In genomic region chr8:120334878-120335261, GRCm38 (mm10) we compare ENCODE assay signal across 8 mouse cellular contexts.
DNase-seq lines count a peak whose midpoint lies in the region; ATAC-seq and TF ChIP-seq lines count a peak whose summit lies in the region.

No protein-coding gene starts in this region.

- peak overlapping the region; percentile 56; the same call in 1 of the 2 replicates for H3K9ac ChIP-seq in heart, embryonic 11.5 days (ENCODE audit: low read depth, low read length)
- peak overlapping the region; percentile 63; the same call in 1 of the 2 replicates for H3K9ac ChIP-seq in ES-Bruce4 (ENCODE audit: low read depth, poor library complexity, severe bottlenecking)
- H3K9ac ChIP-seq in embryonic facial prominence, embryonic 14.5 days (ENCODE audit: low read depth, low read length) = 0 out of 2 replicates have a peak overlapping the region, but pooled peaks have one; percentile 3
- peak overlapping the region; percentile 26; the same call in 1 of the 2 replicates for H3K9ac ChIP-seq in midbrain, embryonic 15.5 days

- TF ChIP-seq CTCF in ES-Bruce4 (IDR thresholded peaks at IDR 0.05; ENCODE audit: low read depth, low read length) = no peak

- H3K27me3 ChIP-seq in heart, embryonic 11.5 days (ENCODE audit: control insufficient read depth, insufficient read depth, low read length) = no peaks in the 10 kb centered on the region
- H3K27me3 ChIP-seq in ES-Bruce4 (ENCODE audit: control insufficient read depth, insufficient read depth, low read length, poor library complexity, severe bottlenecking) = no peaks in the 10 kb centered on the region
- H3K27me3 ChIP-seq in embryonic facial prominence, embryonic 14.5 days (replicated peaks; ENCODE audit: control insufficient read depth, insufficient read depth, low read length) = no peaks in the 10 kb centered on the region
- H3K27me3 ChIP-seq in midbrain, embryonic 15.5 days (replicated peaks) = no peaks in the 10 kb centered on the region

- H3K4me2 ChIP-seq in heart, embryonic 11.5 days = peak overlapping the region; percentile 50
- 0 out of 2 replicates have a peak overlapping the region, but pooled peaks have one; percentile 32 for H3K4me2 ChIP-seq in embryonic facial prominence, embryonic 14.5 days (ENCODE audit: low read depth, low read length)
- H3K4me2 ChIP-seq in midbrain, embryonic 15.5 days = no peak overlapping the region

- intact Hi-C loops in heart, postnatal 25 days (cut with DNase I) = no loop called here

- peak; percentile 96 for TF ChIP-seq EP300 in ES-Bruce4 (IDR thresholded peaks at IDR 0.05; ENCODE audit: insufficient read depth, low read depth, low read length)

- peaks cover 46% of the 10 kb centered on the region for H3K4me1 ChIP-seq in heart, embryonic 11.5 days (ENCODE audit: control insufficient read depth, insufficient read depth, low read length)
- peaks cover 27% of the 10 kb centered on the region for H3K4me1 ChIP-seq in ES-Bruce4 (ENCODE audit: control insufficient read depth, insufficient read depth, low read length)
- peaks cover 31% of the 10 kb centered on the region for H3K4me1 ChIP-seq in embryonic facial prominence, embryonic 14.5 days (ENCODE audit: control insufficient read depth, insufficient read depth, low read length)
- peaks cover 42% of the 10 kb centered on the region for H3K4me1 ChIP-seq in midbrain, embryonic 15.5 days

- H3K27ac ChIP-seq in heart, embryonic 11.5 days (ENCODE audit: low read depth, low read length) = peak overlapping the region; percentile 66
- H3K27ac ChIP-seq in ES-Bruce4 (ENCODE audit: insufficient read depth, low read length) = peak overlapping the region; percentile 99
- peak overlapping the region; percentile 72 for H3K27ac ChIP-seq in embryonic facial prominence, embryonic 14.5 days (replicated peaks; ENCODE audit: low read depth, low read length)
- peak overlapping the region; percentile 86 for H3K27ac ChIP-seq in midbrain, embryonic 15.5 days

- H3K9me3 ChIP-seq in heart, embryonic 11.5 days (replicated peaks; ENCODE audit: control insufficient read depth, low read length) = no peaks in the 10 kb centered on the region; the same call in 1 of the 2 replicates
- 0 out of 2 replicates have a peak, but pooled peaks cover 5% of the 10 kb centered on the region for H3K9me3 ChIP-seq in ES-Bruce4 (replicated peaks; ENCODE audit: control insufficient read depth, insufficient read depth, low read length, poor library complexity, severe bottlenecking)
- H3K9me3 ChIP-seq in embryonic facial prominence, embryonic 14.5 days (ENCODE audit: control insufficient read depth, low read length) = no peaks in the 10 kb centered on the region
- H3K9me3 ChIP-seq in midbrain, embryonic 15.5 days = no peaks in the 10 kb centered on the region

- TF ChIP-seq POLR2A in ES-Bruce4 (IDR thresholded peaks at IDR 0.05; ENCODE audit: insufficient read depth, low read length) = no peak

- 0 out of 2 replicates have a peak, but pooled peaks have one; percentile 14 for ATAC-seq in heart, embryonic 11.5 days (replicated peaks; ENCODE audit: insufficient number of reproducible peaks, low FRiP score, low TSS enrichment)
- peak; percentile 6; the same call in 1 of the 2 replicates for ATAC-seq in embryonic facial prominence, embryonic 14.5 days (ENCODE audit: low read depth)
- ATAC-seq in midbrain, embryonic 15.5 days (replicated peaks) = no peak; the same call in 1 of the 2 replicates

- no peak overlapping the region for H3K4me3 ChIP-seq in heart, embryonic 11.5 days (ENCODE audit: low read depth, low read length)
- H3K4me3 ChIP-seq in ES-Bruce4 (ENCODE audit: low read depth, low read length) = no peak overlapping the region
- H3K4me3 ChIP-seq in embryonic facial prominence, embryonic 14.5 days (ENCODE audit: low read depth, low read length) = no peak overlapping the region
- H3K4me3 ChIP-seq in midbrain, embryonic 15.5 days = no peak overlapping the region

- DNase-seq in heart, postnatal 25 days (ENCODE audit: low spot score) = no peak
- DNase-seq in embryonic facial prominence, embryonic 14.5 days (ENCODE audit: low spot score) = peak; percentile 91
- peak; percentile 73 for DNase-seq in kidney, postnatal 10 days
- no peak for DNase-seq in adrenal gland, postnatal 25 days
- no peak for DNase-seq in cerebellum, adult 9-10 months

- no peaks in the 10 kb centered on the region for H3K36me3 ChIP-seq in heart, embryonic 11.5 days (ENCODE audit: control insufficient read depth, insufficient read depth, low read length)
- H3K36me3 ChIP-seq in ES-Bruce4 (ENCODE audit: control insufficient read depth, insufficient read depth, low read length, poor library complexity, severe bottlenecking) = no peaks in the 10 kb centered on the region
- H3K36me3 ChIP-seq in embryonic facial prominence, embryonic 14.5 days (ENCODE audit: control insufficient read depth, insufficient read depth, low read length) = no peaks in the 10 kb centered on the region
- no peaks in the 10 kb centered on the region for H3K36me3 ChIP-seq in midbrain, embryonic 15.5 days (replicated peaks)

- 11% methylated on average over 5 of the region's 5 CpGs for WGBS in heart, embryonic 11.5 days (ENCODE audit: insufficient replicate concordance)
- 0% methylated on average over 4 of the region's 5 CpGs for WGBS in embryonic facial prominence, embryonic 14.5 days
- 7% methylated on average over 5 of the region's 5 CpGs for WGBS in midbrain, embryonic 15.5 days

Comparison
In these comparisons a context has a peak if more than half of its experiments do, and no peak if none do; other contexts are left out.
1. H3K9ac ChIP-seq: peak in every context shown above with its lines; median percentile 63 in ES-Bruce4; 56 in heart, embryonic 11.5 days; 26 in midbrain, embryonic 15.5 days; 3 in embryonic facial prominence, embryonic 14.5 days.
2. DNase-seq: peak in embryonic facial prominence, embryonic 14.5 days (single experiment) and kidney, postnatal 10 days (single experiment); none in heart, postnatal 25 days (single experiment), adrenal gland, postnatal 25 days (single experiment) and cerebellum, adult 9-10 months (single experiment).
3. Peak in every context shown above with its lines, with median percentiles within 50 percentile points of each other: H3K27ac ChIP-seq.